Mouse (Mus musculus): ENCODE measurements around the gene Zfp772. TPM values are rescaled to one million over a fixed set of nuclear protein-coding genes. Genes with fewer than 3 reads are reported as not detected.
"Not testable (repeated sequence)": the region's sequence is repeated elsewhere in the genome, so short reads cannot be mapped to it uniquely, and the experiment has no call there.

Zfp772 gene
- total RNA-seq (2014; rRNA removed) (6.7 and 7.9 TPM in 2 replicates), polyA plus RNA-seq (2015; fragmentation: Nextera tagmentation; extraction: Ambion mirVana) (5.8 and 6.2 TPM in 2 replicates)

GRCm38 (mm10) chr7:7209313-7210151 lies at the start of gene Zfp772:
Gene Zfp772 (minus strand): TSS chr7:7209998.
- not testable (repeated sequence) for H3K27ac ChIP-seq; ATAC-seq; H3K27me3 ChIP-seq (ENCODE audit: insufficient read depth, low read length); H3K36me3 ChIP-seq (ENCODE audit: insufficient read depth, low read length); H3K9me3 ChIP-seq (ENCODE audit: low read length); H3K9ac ChIP-seq (replicated peaks; ENCODE audit: low read length); H3K4me1 ChIP-seq (ENCODE audit: insufficient read depth, low read length)
- Histone ChIP-seq H3K4me3 (ENCODE audit: low read length) (peak within 1 kb of the TSS; percentile 45), H3K4me2 (ENCODE audit: low read depth, low read length) (peak within 1 kb of the TSS; percentile 51; the same call in 1 of the 2 replicates)
- WGBS, result under 1% methylated on average over 24 of the region's 24 CpGs
- peak; percentile 46 for DNase-seq (ENCODE audit: low spot score)

- H3K9me3 ChIP-seq (ENCODE audit: low read length); DNase-seq (ENCODE audit: low spot score); H3K4me2 ChIP-seq (ENCODE audit: low read depth, low read length); H3K4me1 ChIP-seq (ENCODE audit: insufficient read depth, low read length); H3K9ac ChIP-seq (replicated peaks; ENCODE audit: low read length); ATAC-seq; H3K27me3 ChIP-seq (ENCODE audit: insufficient read depth, low read length); H3K27ac ChIP-seq; H3K4me3 ChIP-seq (ENCODE audit: low read length); H3K36me3 ChIP-seq (ENCODE audit: insufficient read depth, low read length): not testable (repeated sequence)
- no CpG with 5 or more reads among the region's 1 CpGs for WGBS
Observed at GRCm38 (mm10) chr7:7247228-7247627, 37.4 kb upstream of the Zfp772 start, which contains the start of gene Vmn2r29. Gene Vmn2r29 (minus strand): TSS chr7:7247328.

GRCm38 (mm10) chr7:7188191-7188942 lies 21.4 kb downstream of the Zfp772 start:
- 0 out of 2 replicates have a peak, but pooled peaks cover 4% of the 10 kb centered on the region for H3K36me3 ChIP-seq (ENCODE audit: insufficient read depth, low read length)
- peak; percentile 82 for DNase-seq (ENCODE audit: low spot score)
- no peaks in the 10 kb centered on the region for H3K27me3 ChIP-seq (ENCODE audit: insufficient read depth, low read length)
- no peaks in the 10 kb centered on the region for H3K9me3 ChIP-seq (ENCODE audit: low read length)
- peak; percentile 82 for TF ChIP-seq CTCF (IDR thresholded peaks at IDR 0.05; ENCODE audit: low read depth)
- no peak overlapping the region for H3K27ac ChIP-seq
- no peaks in the 10 kb centered on the region for H3K4me1 ChIP-seq (ENCODE audit: insufficient read depth, low read length)
- 0 out of 2 replicates have a peak overlapping the region, but pooled peaks have one; percentile 14 for H3K9ac ChIP-seq (replicated peaks; ENCODE audit: low read length)
- peak overlapping the region; percentile 50 for H3K4me2 ChIP-seq (ENCODE audit: low read depth, low read length)
- ATAC-seq, result peak; percentile 97
- peak overlapping the region; percentile 50 for H3K4me3 ChIP-seq (ENCODE audit: low read length)
- WGBS, result 13% methylated on average over 18 of the region's 18 CpGs

- Histone ChIP-seq H3K4me2 (ENCODE audit: low read depth, low read length) (peak overlapping the region; percentile 50), H3K27me3 (ENCODE audit: insufficient read depth, low read length) (no peaks in the 10 kb centered on the region), H3K4me1 (ENCODE audit: insufficient read depth, low read length) (no peaks in the 10 kb centered on the region), H3K9ac (replicated peaks; ENCODE audit: low read length) (0 out of 2 replicates have a peak overlapping the region, but pooled peaks have one; percentile 14), H3K4me3 (ENCODE audit: low read length) (peak overlapping the region; percentile 50), H3K9me3 (ENCODE audit: low read length) (no peaks in the 10 kb centered on the region), H3K36me3 (ENCODE audit: insufficient read depth, low read length) (peaks cover 10% of the 10 kb centered on the region; the same call in 1 of the 2 replicates), H3K27ac (no peak overlapping the region)
- ATAC-seq, result peak; percentile 75
- DNase-seq (ENCODE audit: low spot score), result no peak
- 39% methylated on average over 13 of the region's 13 CpGs for WGBS
- no peak for TF ChIP-seq CTCF (IDR thresholded peaks at IDR 0.05; ENCODE audit: low read depth)
Observed at GRCm38 (mm10) chr7:7187417-7188190, 22.2 kb downstream of the Zfp772 start.

GRCm38 (mm10) chr7:7185897-7186296 lies 23.9 kb downstream of the Zfp772 start:
- Histone ChIP-seq H3K27ac (no peak overlapping the region), H3K4me2 (ENCODE audit: low read depth, low read length) (no peak overlapping the region), H3K9ac (replicated peaks; ENCODE audit: low read length) (no peak overlapping the region), H3K27me3 (ENCODE audit: insufficient read depth, low read length) (no peaks in the 10 kb centered on the region), H3K9me3 (ENCODE audit: low read length) (no peaks in the 10 kb centered on the region), H3K4me1 (ENCODE audit: insufficient read depth, low read length) (no peaks in the 10 kb centered on the region), H3K36me3 (ENCODE audit: insufficient read depth, low read length) (peaks cover 26% of the 10 kb centered on the region), H3K4me3 (ENCODE audit: low read length) (no peak overlapping the region)
- DNase-seq (ENCODE audit: low spot score) (no peak), ATAC-seq (no peak)
- no peak for TF ChIP-seq CTCF (IDR thresholded peaks at IDR 0.05; ENCODE audit: low read depth)
- 92% methylated on average over 1 of the region's 1 CpGs for WGBS

All from hindbrain, postnatal 0 days (tissue).